Mouse (Mus musculus) heart, postnatal 0 days (tissue): ENCODE results near the gene Slc37a1.

Source experiments
- CTCF ChIP-seq: IDR thresholded peaks from 2 replicates; pipeline ENCODE4 v1.5.1; 2016; ENCODE audit warnings: antibody characterized with exemption, control low read depth, low read depth
- EP300 ChIP-seq: IDR thresholded peaks from 2 replicates; pipeline ENCODE4 v1.6.1; 2016; ENCODE audit warnings: antibody characterized with exemption, low read depth

DNA sequence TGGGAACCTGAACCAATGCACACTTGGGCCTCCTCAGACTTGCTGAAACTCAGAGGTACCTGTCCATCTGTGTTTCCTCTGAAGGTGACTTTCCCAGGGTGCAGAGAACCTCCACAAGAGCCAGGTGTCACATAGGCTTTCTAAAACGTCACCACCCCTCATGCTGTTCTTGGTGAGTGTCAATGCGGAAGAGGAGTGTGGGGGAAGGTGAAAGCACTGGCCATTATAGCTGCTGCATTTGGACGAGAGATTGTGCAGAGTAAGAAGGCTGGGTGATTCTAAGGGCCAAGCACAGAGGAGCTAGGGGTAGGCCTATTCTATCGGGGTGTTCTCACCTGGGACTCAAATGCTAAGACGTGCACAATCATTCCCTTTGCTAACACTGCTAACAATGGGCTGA lies 32.6 kb upstream of the Slc37a1 start:
- no peak for TF ChIP-seq CTCF
- no peak for TF ChIP-seq EP300
